Mouse (Mus musculus) neural tube, embryonic 14.5 days (tissue): ENCODE measurements around the gene Rai14. TPM values are rescaled to one million over a fixed set of nuclear protein-coding genes. Genes with fewer than 3 reads are reported as not detected.

Source experiments
- ATAC-seq: fragments of 200-750 bp; cut with Nextera tagmentation; 2 replicates; pipeline ENCODE4 v1.8.0; 2017; ENCODE audit warnings: low read depth, mild to moderate bottlenecking, moderate TSS enrichment, moderate library complexity
- H3K27ac ChIP-seq: fragments of 300-500 bp; sonication (generic); 2 replicates; pipeline ENCODE4 v1.5.1; 2014; ENCODE audit warnings: low read depth, mild to moderate bottlenecking, control low read depth, low read length, moderate library complexity, mixed read lengths
- H3K27me3 ChIP-seq: fragments of 300-500 bp; sonication (generic); 2 replicates; pipeline ENCODE4 v1.6.1; 2014; ENCODE audit warnings: low read length; ENCODE audit not compliant: control insufficient read depth, insufficient read depth
- H3K36me3 ChIP-seq: fragments of 300-500 bp; sonication (generic); 2 replicates; pipeline ENCODE4 v1.6.1; 2014; ENCODE audit warnings: low read length, mixed read lengths; ENCODE audit not compliant: control insufficient read depth, insufficient read depth
- H3K4me1 ChIP-seq: fragments of 300-500 bp; sonication (generic); 2 replicates; pipeline ENCODE4 v1.6.1; 2014; ENCODE audit warnings: low read length; ENCODE audit not compliant: control insufficient read depth, insufficient read depth
- H3K4me2 ChIP-seq: fragments of 300-500 bp; sonication (generic); 2 replicates; pipeline ENCODE4 v1.6.1; 2014; ENCODE audit warnings: mild to moderate bottlenecking, low read depth, low read length, control low read depth
- H3K4me3 ChIP-seq: fragments of 300-500 bp; sonication (generic); 2 replicates; pipeline ENCODE4 v1.5.1; 2014; ENCODE audit warnings: low read depth, low read length, control low read depth, mixed read lengths
- H3K9ac ChIP-seq: fragments of 300-500 bp; sonication (generic); replicated peaks from 2 replicates; pipeline ENCODE4 v1.6.1; 2014; ENCODE audit warnings: low read depth, mild to moderate bottlenecking, control low read depth, low read length, mixed read lengths
- H3K9me3 ChIP-seq: fragments of 300-500 bp; sonication (generic); 2 replicates; pipeline ENCODE4 v1.6.1; 2016; ENCODE audit warnings: low read length; ENCODE audit not compliant: control insufficient read depth
- WGBS: fragments of 180-500 bp; shearing (Covaris S2); extraction: QIAGEN DNeasy Blood & Tissue Kit; methylation state at CpG from one replicate; pipeline ENCODE4 v1.1.7; 2014; 5-methylcytosine and 5-hydroxymethylcytosine counted together
- polyA plus RNA-seq: library from polyadenylated mRNA; unstranded; fragments of >200 nt; fragmentation: Nextera tagmentation; extraction: Ambion mirVana; gene quantifications from 2 replicates; pipeline ENCODE4 v1.2.1, GENCODE M21; 2014

The Rai14 gene
- polyA plus RNA-seq, 1 experiment from 2014 or later, result 10.0 TPM

- H3K9me3 ChIP-seq, result no peaks in the 10 kb centered on the region
- no peak for ATAC-seq
- WGBS, result 89% methylated on average over 3 of the region's 3 CpGs
- H3K27me3 ChIP-seq, result no peaks in the 10 kb centered on the region
- H3K9ac ChIP-seq, result no peak overlapping the region
- no peaks in the 10 kb centered on the region for H3K4me1 ChIP-seq
- no peak overlapping the region for H3K4me2 ChIP-seq
- H3K4me3 ChIP-seq, result no peak overlapping the region
- H3K27ac ChIP-seq, result no peak overlapping the region
- no peaks in the 10 kb centered on the region for H3K36me3 ChIP-seq
Measured at GRCm38 (mm10) chr15:10724857-10725256, 10.4 kb upstream of the Rai14 start.

- ATAC-seq, result no peak
- 62% methylated on average over 1 of the region's 1 CpGs for WGBS
- Histone ChIP-seq H3K9me3 (no peaks in the 10 kb centered on the region), H3K27ac (no peak overlapping the region), H3K9ac (no peak overlapping the region), H3K27me3 (no peaks in the 10 kb centered on the region), H3K4me3 (no peak overlapping the region), H3K4me1 (no peaks in the 10 kb centered on the region), H3K4me2 (no peak overlapping the region), H3K36me3 (no peaks in the 10 kb centered on the region)
Measured at GRCm38 (mm10) chr15:10723507-10723906, 9.1 kb upstream of the Rai14 start.

- no peak overlapping the region for H3K9ac ChIP-seq
- H3K27ac ChIP-seq, result no peak overlapping the region
- H3K4me3 ChIP-seq, result no peak overlapping the region
- no peak overlapping the region for H3K4me2 ChIP-seq
- no peak for ATAC-seq
- H3K9me3 ChIP-seq, result no peaks in the 10 kb centered on the region
- H3K4me1 ChIP-seq, result no peaks in the 10 kb centered on the region
- H3K27me3 ChIP-seq, result no peaks in the 10 kb centered on the region
- no peaks in the 10 kb centered on the region for H3K36me3 ChIP-seq
- WGBS, result 28% methylated on average over 12 of the region's 12 CpGs
Measured at GRCm38 (mm10) chr15:10722629-10723339, 8.4 kb upstream of the Rai14 start.

GRCm38 (mm10) chr15:10721259-10721781, 6.9 kb upstream of the Rai14 start:
- H3K36me3 ChIP-seq, result no peaks in the 10 kb centered on the region
- WGBS, result 91% methylated on average over 11 of the region's 11 CpGs
- H3K4me2 ChIP-seq, result no peak overlapping the region
- no peak overlapping the region for H3K4me3 ChIP-seq
- H3K27me3 ChIP-seq, result no peaks in the 10 kb centered on the region
- ATAC-seq, result no peak
- no peak overlapping the region for H3K9ac ChIP-seq
- no peak overlapping the region for H3K27ac ChIP-seq
- no peaks in the 10 kb centered on the region for H3K9me3 ChIP-seq
- no peaks in the 10 kb centered on the region for H3K4me1 ChIP-seq

GRCm38 (mm10) chr15:10720671-10721070, 6.2 kb upstream of the Rai14 start:
- H3K4me1 ChIP-seq, result no peaks in the 10 kb centered on the region
- H3K4me3 ChIP-seq, result no peak overlapping the region
- H3K9me3 ChIP-seq, result no peaks in the 10 kb centered on the region
- H3K27me3 ChIP-seq, result no peaks in the 10 kb centered on the region
- H3K36me3 ChIP-seq, result no peaks in the 10 kb centered on the region
- H3K9ac ChIP-seq, result no peak overlapping the region
- H3K4me2 ChIP-seq, result no peak overlapping the region
- 83% methylated on average over 8 of the region's 8 CpGs for WGBS
- ATAC-seq, result no peak
- no peak overlapping the region for H3K27ac ChIP-seq

- Histone ChIP-seq H3K4me2 (no peak overlapping the region), H3K4me1 (no peaks in the 10 kb centered on the region), H3K27ac (no peak overlapping the region), H3K4me3 (no peak overlapping the region), H3K36me3 (no peaks in the 10 kb centered on the region), H3K9me3 (no peaks in the 10 kb centered on the region), H3K27me3 (no peaks in the 10 kb centered on the region), H3K9ac (no peak overlapping the region)
- no peak for ATAC-seq
- WGBS, result 94% methylated on average over 11 of the region's 11 CpGs
Measured at GRCm38 (mm10) chr15:10720188-10720587, 5.8 kb upstream of the Rai14 start.

GRCm38 (mm10) chr15:10719511-10719910, 5.1 kb upstream of the Rai14 start:
- no peaks in the 10 kb centered on the region for H3K9me3 ChIP-seq
- H3K27me3 ChIP-seq, result no peaks in the 10 kb centered on the region
- H3K36me3 ChIP-seq, result no peaks in the 10 kb centered on the region
- H3K9ac ChIP-seq, result no peak overlapping the region
- H3K4me3 ChIP-seq, result no peak overlapping the region
- no peaks in the 10 kb centered on the region for H3K4me1 ChIP-seq
- no peak for ATAC-seq
- H3K27ac ChIP-seq, result no peak overlapping the region
- H3K4me2 ChIP-seq, result no peak overlapping the region
- 88% methylated on average over 3 of the region's 3 CpGs for WGBS

GRCm38 (mm10) chr15:10718763-10719162, 4.3 kb upstream of the Rai14 start:
- Histone ChIP-seq H3K4me2 (no peak overlapping the region), H3K36me3 (no peaks in the 10 kb centered on the region), H3K9ac (no peak overlapping the region), H3K27ac (no peak overlapping the region), H3K4me1 (no peaks in the 10 kb centered on the region; the same call in 1 of the 2 replicates), H3K9me3 (no peaks in the 10 kb centered on the region), H3K4me3 (no peak overlapping the region), H3K27me3 (no peaks in the 10 kb centered on the region)
- ATAC-seq, result no peak
- WGBS, result 94% methylated on average over 10 of the region's 10 CpGs

- Histone ChIP-seq H3K9me3 (no peaks in the 10 kb centered on the region), H3K9ac (no peak overlapping the region), H3K27ac (no peak overlapping the region), H3K4me3 (no peak overlapping the region), H3K4me1 (peaks cover 2% of the 10 kb centered on the region; the same call in 1 of the 2 replicates), H3K27me3 (no peaks in the 10 kb centered on the region), H3K4me2 (no peak overlapping the region), H3K36me3 (no peaks in the 10 kb centered on the region)
- ATAC-seq, result no peak
- 97% methylated on average over 1 of the region's 1 CpGs for WGBS
Measured at GRCm38 (mm10) chr15:10717284-10717683, 2.9 kb upstream of the Rai14 start.
